Mouse (Mus musculus) limb, embryonic 12.5 days (tissue): Measurements from ENCODE around the gene Chmp6. TPM values are rescaled to one million over a fixed set of nuclear protein-coding genes. Genes with fewer than 3 reads are reported as not detected.

Experiments used
- ATAC-seq: fragments of 200-750 bp; cut with Nextera tagmentation; 2 replicates; pipeline ENCODE4 v1.8.0; 2017; ENCODE audit warnings: low read depth, moderate TSS enrichment; ENCODE audit not compliant: insufficient number of reproducible peaks, insufficient read depth, low FRiP score, low TSS enrichment
- H3K27ac ChIP-seq: fragments of 300-500 bp; sonication (generic); 2 replicates; pipeline ENCODE4 v1.5.1; 2016; ENCODE audit warnings: mild to moderate bottlenecking, moderate library complexity
- H3K27me3 ChIP-seq: fragments of 300-500 bp; sonication (generic); 2 replicates; pipeline ENCODE4 v1.6.1; 2016; ENCODE audit warnings: mild to moderate bottlenecking, moderate library complexity
- H3K36me3 ChIP-seq: fragments of 300-500 bp; sonication (generic); 2 replicates; pipeline ENCODE4 v1.6.1; 2016; ENCODE audit warnings: mild to moderate bottlenecking, moderate library complexity
- H3K4me1 ChIP-seq: fragments of 300-500 bp; sonication (generic); replicated peaks from 2 replicates; pipeline ENCODE4 v1.6.1; 2016
- H3K4me2 ChIP-seq: fragments of 300-500 bp; sonication (generic); 2 replicates; pipeline ENCODE4 v1.6.1; 2016; ENCODE audit warnings: mild to moderate bottlenecking, moderate library complexity
- H3K4me3 ChIP-seq: fragments of 300-500 bp; sonication (generic); replicated peaks from 2 replicates; pipeline ENCODE4 v1.5.1; 2016; ENCODE audit warnings: mild to moderate bottlenecking
- H3K9ac ChIP-seq: fragments of 300-500 bp; sonication (generic); replicated peaks from 2 replicates; pipeline ENCODE4 v1.6.1; 2016; ENCODE audit warnings: mild to moderate bottlenecking, moderate library complexity
- H3K9me3 ChIP-seq: fragments of 300-500 bp; sonication (generic); 2 replicates; pipeline ENCODE4 v1.6.1; 2016; ENCODE audit warnings: mild to moderate bottlenecking, moderate library complexity
- WGBS: fragments of 180-500 bp; shearing (Covaris S2); methylation state at CpG from one replicate; pipeline ENCODE4 v1.1.7; 2016; 5-methylcytosine and 5-hydroxymethylcytosine counted together
- polyA plus RNA-seq: library from polyadenylated mRNA; unstranded; fragments of >200 nt; fragmentation: Nextera tagmentation; extraction: Ambion mirVana; gene quantifications from 2 replicates; pipeline ENCODE4 v1.2.1, GENCODE M21; 2016

Chmp6 gene
- polyA plus RNA-seq, 1 experiment from 2014 or later: 115 TPM

DNA sequence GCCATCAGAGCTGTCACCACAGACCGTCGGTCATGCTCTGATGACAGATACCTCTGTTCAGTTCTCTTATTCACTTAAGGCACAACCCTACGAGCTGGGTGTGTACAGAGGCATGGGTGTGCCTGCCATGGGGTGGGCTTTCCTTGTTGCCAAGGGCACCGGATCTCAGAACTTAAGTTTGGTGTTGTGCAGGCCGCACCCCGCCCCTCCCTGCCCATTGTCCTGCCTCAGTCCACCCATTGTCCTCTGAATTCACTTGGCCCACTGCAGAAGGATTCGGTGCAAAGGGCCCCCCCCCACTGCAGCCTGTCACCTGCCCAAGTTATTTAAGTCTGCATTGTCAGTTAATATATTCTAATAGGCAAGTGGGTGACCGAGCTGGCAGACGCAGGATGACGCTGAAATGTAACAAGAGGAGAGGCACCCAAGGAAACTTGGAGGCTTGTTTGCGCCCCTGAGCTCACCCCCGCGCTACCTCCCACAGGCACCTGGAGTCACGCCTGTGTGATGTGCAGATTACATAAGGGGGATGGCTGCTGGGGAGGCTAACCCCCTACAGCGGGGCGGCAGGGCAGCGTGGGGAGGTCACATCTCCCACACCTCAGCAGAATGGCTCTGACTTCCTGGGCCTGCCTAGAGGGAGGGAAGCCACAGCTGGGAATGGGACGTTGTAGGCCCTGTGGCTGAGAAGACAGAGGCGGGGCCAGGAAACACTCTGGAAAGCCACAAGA lies 24.7 kb downstream of the Chmp6 start:
- H3K4me2 ChIP-seq: no peak overlapping the region

DNA sequence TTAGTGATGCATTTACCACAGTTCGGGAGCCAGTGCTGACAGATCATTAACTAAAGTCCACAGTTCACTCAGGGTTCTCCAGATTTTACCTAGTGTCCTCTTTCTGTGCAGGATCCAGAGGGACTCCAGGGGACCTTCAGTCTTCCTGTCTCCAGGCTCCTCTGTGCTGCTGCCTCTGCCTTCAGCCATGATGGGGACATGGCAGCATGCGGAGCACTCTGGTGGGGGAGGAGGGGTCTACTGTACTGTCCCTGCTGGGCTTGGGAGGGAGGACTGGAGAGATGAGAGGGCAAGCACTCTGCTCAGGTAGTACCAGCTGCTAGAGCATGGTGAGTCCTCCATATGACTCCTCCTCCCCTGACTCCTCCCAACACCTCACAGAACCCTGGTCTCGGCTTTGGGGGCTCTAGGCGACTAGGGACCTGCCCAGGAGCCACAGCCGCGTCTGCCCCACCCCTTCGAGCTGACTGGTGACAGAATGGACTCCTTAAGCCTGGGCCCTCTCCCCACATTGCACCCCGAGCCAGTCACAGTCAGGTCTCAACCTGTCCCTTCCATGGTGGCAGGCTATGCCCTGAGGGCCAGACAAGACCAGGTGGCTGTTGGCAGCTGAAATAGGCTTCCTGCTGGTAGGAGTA lies 26.0 kb downstream of the Chmp6 start:
- Histone ChIP-seq H3K27me3 (0 out of 2 replicates have a peak, but pooled peaks cover 3% of the 10 kb centered on the region), H3K4me2 (0 out of 2 replicates have a peak overlapping the region, but pooled peaks have one; percentile 5), H3K4me1 (peaks cover 63% of the 10 kb centered on the region), H3K27ac (0 out of 2 replicates have a peak overlapping the region, but pooled peaks have one; percentile 12), H3K4me3 (no peak overlapping the region), H3K36me3 (no peaks in the 10 kb centered on the region), H3K9ac (no peak overlapping the region; the same call in 1 of the 2 replicates), H3K9me3 (no peaks in the 10 kb centered on the region)
- WGBS: 37% methylated on average over 8 of the region's 8 CpGs
- no peak for ATAC-seq

More for the DNA sequence above, 24.7 kb downstream of the Chmp6 start:
- WGBS: 54% methylated on average over 19 of the region's 19 CpGs
- ATAC-seq: no peak
- Histone ChIP-seq H3K9ac (no peak overlapping the region), H3K4me3 (no peak overlapping the region), H3K4me1 (peaks cover 53% of the 10 kb centered on the region), H3K36me3 (no peaks in the 10 kb centered on the region), H3K9me3 (no peaks in the 10 kb centered on the region), H3K27ac (0 out of 2 replicates have a peak overlapping the region, but pooled peaks have one; percentile 67), H3K27me3 (0 out of 2 replicates have a peak, but pooled peaks cover 3% of the 10 kb centered on the region)

- Histone ChIP-seq H3K36me3 (no peaks in the 10 kb centered on the region), H3K4me2 (0 out of 2 replicates have a peak overlapping the region, but pooled peaks have one; percentile 5), H3K27me3 (peaks cover 3% of the 10 kb centered on the region; the same call in 1 of the 2 replicates), H3K4me3 (no peak overlapping the region), H3K4me1 (peaks cover 68% of the 10 kb centered on the region), H3K9ac (no peak overlapping the region), H3K9me3 (no peaks in the 10 kb centered on the region), H3K27ac (no peak overlapping the region)
- WGBS: 55% methylated on average over 4 of the region's 4 CpGs
- no peak for ATAC-seq
Observed at GRCm38 (mm10) chr11:119939711-119940106, 26.5 kb downstream of the Chmp6 start.

DNA sequence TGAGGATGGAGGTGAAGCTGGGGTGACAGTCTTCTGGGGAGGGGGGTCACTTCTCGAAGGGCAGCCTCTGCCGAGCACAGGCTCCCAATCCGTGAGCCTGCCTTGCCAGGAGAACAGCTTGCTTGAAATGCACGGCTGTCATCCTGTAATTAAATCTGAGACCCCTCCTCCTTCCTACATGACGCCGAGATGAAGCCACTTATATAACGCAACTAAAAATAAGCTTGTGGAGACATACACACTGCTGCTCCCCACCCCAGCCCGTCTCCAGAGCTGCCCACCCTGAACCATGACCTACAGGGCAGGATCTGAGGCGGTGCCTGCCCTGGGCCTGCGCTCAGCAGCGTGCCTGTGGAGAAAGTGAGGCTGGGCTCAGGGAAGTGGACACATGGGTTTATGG lies 26.9 kb downstream of the Chmp6 start:
- Histone ChIP-seq H3K4me2 (no peak overlapping the region), H3K9ac (no peak overlapping the region), H3K36me3 (no peaks in the 10 kb centered on the region), H3K9me3 (no peaks in the 10 kb centered on the region), H3K4me3 (no peak overlapping the region), H3K27me3 (peaks cover 3% of the 10 kb centered on the region; the same call in 1 of the 2 replicates), H3K4me1 (peaks cover 70% of the 10 kb centered on the region), H3K27ac (no peak overlapping the region)
- no peak for ATAC-seq
- WGBS: 47% methylated on average over 11 of the region's 11 CpGs

DNA sequence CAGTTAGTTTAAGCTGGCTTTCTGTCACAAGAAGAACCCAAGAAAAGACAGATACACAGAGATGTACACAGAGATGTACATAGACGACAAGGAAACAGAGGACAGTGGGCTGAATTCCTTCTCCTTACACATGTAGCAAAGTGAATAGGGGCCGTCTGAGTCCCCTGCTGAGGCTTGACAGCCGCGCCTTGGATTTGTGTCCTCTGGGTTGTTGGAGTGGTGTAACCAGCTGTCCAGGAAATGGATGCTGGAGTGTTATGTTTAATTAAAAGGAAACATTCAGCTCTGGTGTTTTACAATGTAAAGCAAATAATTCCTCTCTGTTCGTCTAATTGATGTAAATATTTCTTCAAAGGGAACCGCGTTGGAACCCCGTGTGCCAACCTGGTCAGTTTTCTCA lies 28.6 kb downstream of the Chmp6 start:
- 7% methylated on average over 8 of the region's 8 CpGs for WGBS
- Histone ChIP-seq H3K4me2 (peak overlapping the region; percentile 71), H3K9me3 (no peaks in the 10 kb centered on the region), H3K36me3 (no peaks in the 10 kb centered on the region), H3K9ac (peak overlapping the region; percentile 60; the same call in 1 of the 2 replicates), H3K4me3 (peak overlapping the region; percentile 78), H3K27me3 (peaks cover 3% of the 10 kb centered on the region; the same call in 1 of the 2 replicates), H3K27ac (peak overlapping the region; percentile 88; the same call in 1 of the 2 replicates), H3K4me1 (peaks cover 62% of the 10 kb centered on the region)
- ATAC-seq: no peak

DNA sequence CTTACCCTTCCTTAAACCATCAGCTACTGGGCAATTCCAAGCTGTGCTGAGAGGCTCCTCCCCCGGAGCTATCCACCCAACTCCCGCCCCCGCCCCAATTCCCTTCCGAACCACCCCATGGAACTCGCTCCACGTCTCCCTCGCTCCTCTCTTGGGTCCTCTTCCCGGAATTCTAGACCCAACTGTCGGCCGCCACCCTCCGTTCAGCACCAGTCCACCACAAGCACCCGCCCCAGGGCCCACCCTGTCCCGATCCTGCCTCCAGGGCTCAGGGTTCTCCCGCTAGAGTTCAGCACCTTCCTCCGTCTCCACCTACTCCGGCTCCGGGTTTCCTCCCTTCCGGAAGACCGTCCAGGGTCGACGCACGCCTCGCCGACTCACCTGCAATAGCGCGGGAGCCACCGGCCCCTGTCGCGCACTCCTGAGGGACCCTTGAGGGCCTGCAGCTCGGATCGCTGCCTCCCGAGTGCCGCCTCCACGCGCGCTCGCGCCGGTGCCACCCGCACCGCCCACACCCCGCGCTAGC lies 29.0 kb downstream of the Chmp6 start:
- Histone ChIP-seq H3K9ac (peak overlapping the region; percentile 60), H3K4me3 (peak overlapping the region; percentile 78), H3K27me3 (peaks cover 3% of the 10 kb centered on the region; the same call in 1 of the 2 replicates), H3K4me1 (peaks cover 57% of the 10 kb centered on the region), H3K4me2 (peak overlapping the region; percentile 71), H3K36me3 (no peaks in the 10 kb centered on the region), H3K27ac (peak overlapping the region; percentile 88), H3K9me3 (no peaks in the 10 kb centered on the region)
- peak; percentile 50 for ATAC-seq
- WGBS: under 1% methylated on average over 43 of the region's 43 CpGs

- H3K9me3 ChIP-seq: no peaks in the 10 kb centered on the region
- H3K36me3 ChIP-seq: no peaks in the 10 kb centered on the region
- H3K4me2 ChIP-seq: peak within 1 kb of the TSS; percentile 98
- H3K9ac ChIP-seq: peak within 1 kb of the TSS; percentile 84
- peaks cover 3% of the 10 kb centered on the region; the same call in 1 of the 2 replicates for H3K27me3 ChIP-seq
- peak within 1 kb of the TSS; percentile 88 for H3K27ac ChIP-seq
- WGBS: under 1% methylated on average over 69 of the region's 79 CpGs
- peak; percentile 91 for ATAC-seq
- peak within 1 kb of the TSS; percentile 78 for H3K4me3 ChIP-seq
- peaks cover 51% of the 10 kb centered on the region for H3K4me1 ChIP-seq
Observed at GRCm38 (mm10) chr11:119942727-119943427, 29.6 kb downstream of the Chmp6 start, which contains the start of gene Baiap2. Gene Baiap2, plus strand, starts transcription at chr11:119942763.

GRCm38 (mm10) chr11:119943428-119943988 lies 30.3 kb downstream of the Chmp6 start:
- peak overlapping the region; percentile 78 for H3K4me3 ChIP-seq
- H3K27ac ChIP-seq: peak overlapping the region; percentile 67; the same call in 1 of the 2 replicates
- H3K4me1 ChIP-seq: peaks cover 45% of the 10 kb centered on the region
- H3K9me3 ChIP-seq: no peaks in the 10 kb centered on the region
- peak overlapping the region; percentile 84 for H3K9ac ChIP-seq
- 6% methylated on average over 32 of the region's 32 CpGs for WGBS
- peaks cover 3% of the 10 kb centered on the region; the same call in 1 of the 2 replicates for H3K27me3 ChIP-seq
- H3K4me2 ChIP-seq: peak overlapping the region; percentile 98
- peak; percentile 5; the same call in 1 of the 2 replicates for ATAC-seq
- no peaks in the 10 kb centered on the region for H3K36me3 ChIP-seq

GRCm38 (mm10) chr11:119945343-119945742 lies 32.1 kb downstream of the Chmp6 start:
- H3K9me3 ChIP-seq: no peaks in the 10 kb centered on the region
- H3K4me1 ChIP-seq: peaks cover 26% of the 10 kb centered on the region
- no peaks in the 10 kb centered on the region; the same call in 1 of the 2 replicates for H3K27me3 ChIP-seq
- no peak for ATAC-seq
- WGBS: 86% methylated on average over 7 of the region's 7 CpGs
- H3K9ac ChIP-seq: no peak overlapping the region
- H3K4me2 ChIP-seq: no peak overlapping the region; the same call in 1 of the 2 replicates
- H3K36me3 ChIP-seq: no peaks in the 10 kb centered on the region
- no peak overlapping the region for H3K27ac ChIP-seq
- H3K4me3 ChIP-seq: no peak overlapping the region

- ATAC-seq: no peak
- Histone ChIP-seq H3K4me1 (peaks cover 18% of the 10 kb centered on the region), H3K9me3 (no peaks in the 10 kb centered on the region), H3K36me3 (no peaks in the 10 kb centered on the region), H3K4me2 (no peak overlapping the region), H3K27me3 (no peaks in the 10 kb centered on the region; the same call in 1 of the 2 replicates), H3K27ac (no peak overlapping the region), H3K4me3 (no peak overlapping the region), H3K9ac (no peak overlapping the region)
- 92% methylated on average over 1 of the region's 1 CpGs for WGBS
Observed at GRCm38 (mm10) chr11:119947426-119947825, 34.2 kb downstream of the Chmp6 start.
